Mouse (Mus musculus): ENCODE measurements around the gene Nhsl1.

- TF ChIP-seq HCFC1 (IDR thresholded peaks at IDR 0.05; ENCODE audit: low read depth, low read length) (no peak), POLR2A (IDR thresholded peaks at IDR 0.05; ENCODE audit: control insufficient read depth in 1 of 2, insufficient read depth in 1 of 2, low read depth in 1 of 2, low read length in 2 of 2, poor library complexity in 1 of 2) (no peak), CTCF (IDR thresholded peaks at IDR 0.05 in 2 of 3, conservative IDR thresholded peaks at IDR 0.05 in 1 of 3; ENCODE audit: control insufficient read depth in 1 of 3, insufficient read depth in 1 of 3, low read depth in 2 of 3, low read length in 3 of 3, poor library complexity in 1 of 3, severe bottlenecking in 1 of 3) (no peak)
Observed at GRCm38 (mm10) chr10:18525726-18526125, 206.9 kb downstream of the Nhsl1 start.

All from MEL (cell line).